Mouse (Mus musculus) lung, postnatal 0 days (tissue): ENCODE measurements around the gene Rap1gap2.

Experiments
- CTCF ChIP-seq: IDR thresholded peaks from 2 replicates; pipeline ENCODE4 v1.5.1; 2016; ENCODE audit warnings: antibody characterized with exemption, mild to moderate bottlenecking
- EP300 ChIP-seq: IDR thresholded peaks from 2 replicates; pipeline ENCODE4 v1.6.1; 2016; ENCODE audit warnings: antibody characterized with exemption, mild to moderate bottlenecking, control low read depth

GRCm38 (mm10) chr11:74379166-74379873, 231.4 kb downstream of the Rap1gap2 start:
- no peak for TF ChIP-seq CTCF
- no peak for TF ChIP-seq EP300
